Mouse (Mus musculus) right cerebral cortex, postnatal 25 days (tissue): Measurements from ENCODE around the gene Abhd18.
"Not testable (repeated sequence)": the region's sequence is repeated elsewhere in the genome, so short reads cannot be mapped to it uniquely, and the experiment has no call there.

Experiments used
- DNase-seq: peaks from one replicate; pipeline ENCODE4 v3.0.0; 2022

The Abhd18 gene

GRCm38 (mm10) chr3:40846957-40847017, at the start of gene Abhd18:
TSS of gene Abhd18 (plus strand) at chr3:40846970.
- DNase-seq, result not testable (repeated sequence)

GRCm38 (mm10) chr3:40798054-40798453, 48.7 kb upstream of the Abhd18 start:
- no peak for DNase-seq

- DNase-seq, result peak; percentile 13
Measured at GRCm38 (mm10) chr3:40798500-40798899, 48.3 kb upstream of the Abhd18 start.

GRCm38 (mm10) chr3:40799530-40800372, 47.0 kb upstream of the Abhd18 start, which contains the start of gene Plk4:
TSS of gene Plk4 (plus strand) at chr3:40800019.
- peak; percentile 95 for DNase-seq

DNA sequence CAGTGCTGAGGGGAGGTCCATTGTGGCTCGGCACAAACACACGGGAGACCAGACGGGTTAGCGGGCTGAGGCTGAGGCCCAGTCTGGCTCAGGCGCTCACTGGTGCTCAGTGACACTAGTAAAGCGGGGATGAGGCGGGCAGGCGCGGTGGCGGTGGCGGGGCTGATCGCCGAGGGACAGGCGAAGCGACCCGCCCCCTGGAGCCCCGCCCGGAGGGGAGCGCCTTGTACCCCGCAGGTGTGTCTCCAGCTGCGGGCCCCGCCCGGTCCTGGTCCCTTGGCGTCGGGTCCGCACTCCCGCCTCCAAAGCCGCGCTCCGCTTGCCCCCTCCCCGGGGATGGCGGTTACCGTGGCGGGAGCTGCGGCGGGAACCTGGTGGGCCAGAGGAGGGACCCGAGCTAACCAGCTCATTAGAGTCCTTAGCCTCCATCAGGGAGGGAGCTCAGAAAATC, 46.4 kb upstream of the Abhd18 start:
- DNase-seq, result peak; percentile 53

DNA sequence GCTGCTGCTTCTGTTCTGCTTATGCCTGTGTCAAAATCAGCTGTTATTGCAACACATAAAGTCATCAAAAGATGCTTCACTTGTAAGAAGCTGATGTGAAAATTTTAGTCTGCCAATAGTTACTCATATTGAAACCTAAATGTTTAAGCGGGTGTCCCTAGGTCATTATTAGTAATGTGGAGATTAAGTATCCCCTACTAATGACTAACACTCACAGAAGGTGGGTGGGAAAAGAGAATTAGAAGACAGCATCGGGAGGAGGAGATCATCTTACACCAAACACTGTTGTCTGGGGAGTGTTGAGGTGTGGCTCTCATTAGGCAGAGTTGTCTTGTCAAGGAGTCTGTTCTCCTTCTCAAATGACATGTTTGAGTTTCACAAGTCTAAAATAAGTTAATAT, 39.9 kb upstream of the Abhd18 start:
- DNase-seq, result no peak

GRCm38 (mm10) chr3:40808686-40809085, 38.1 kb upstream of the Abhd18 start:
- DNase-seq, result no peak

GRCm38 (mm10) chr3:40809894-40810293, 36.9 kb upstream of the Abhd18 start:
- no peak for DNase-seq

- no peak for DNase-seq
Measured at GRCm38 (mm10) chr3:40813275-40813674, 33.5 kb upstream of the Abhd18 start.

DNA sequence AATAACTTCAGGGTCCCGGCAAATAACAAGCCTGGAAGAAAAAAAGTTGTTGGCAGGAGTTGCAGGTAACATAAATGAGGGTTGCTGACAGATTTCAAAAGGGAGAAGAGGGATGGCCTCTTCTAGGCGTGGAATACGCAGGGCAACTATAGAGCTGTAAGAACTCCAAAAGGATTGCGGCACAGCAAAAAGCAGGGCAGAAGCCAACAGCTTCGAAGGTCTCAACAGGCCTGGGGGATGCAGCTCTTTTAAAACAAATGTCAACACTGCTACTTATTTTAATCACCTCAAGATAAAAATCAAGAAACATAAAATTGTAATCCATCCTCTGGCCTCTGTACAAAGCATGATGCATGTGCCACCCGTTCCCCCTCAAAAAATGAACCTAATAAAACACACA, 1.2 kb upstream of the Abhd18 start:
- DNase-seq, result not testable (repeated sequence)

- DNase-seq, result peak; percentile 95
Measured at GRCm38 (mm10) chr3:40846473-40846956, 255 bp upstream of the Abhd18 start, which contains the start of gene Mfsd8. TSS of gene Mfsd8 (minus strand) at chr3:40846886.

DNA sequence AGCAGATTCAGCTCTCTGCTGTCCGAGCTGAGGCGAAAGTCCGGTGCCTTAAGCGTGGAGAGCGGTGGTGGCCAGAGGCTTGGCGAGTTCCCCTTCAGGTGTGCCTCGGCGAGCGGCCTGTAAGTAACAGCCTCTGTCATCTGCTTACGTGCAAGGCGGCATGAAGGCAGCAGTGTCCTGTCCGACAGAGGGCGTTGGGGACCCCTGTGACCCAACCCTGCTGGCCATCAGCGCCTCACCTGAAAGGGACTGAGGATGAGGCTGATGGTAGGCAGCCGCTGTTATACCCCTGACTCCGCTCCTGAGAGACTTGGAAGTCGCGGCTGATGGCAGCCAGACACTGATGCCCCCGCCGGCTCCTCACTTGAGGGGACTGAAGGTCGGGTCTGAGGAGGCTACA, 248 bp downstream of the Abhd18 start:
- peak; percentile 52 for DNase-seq

DNA sequence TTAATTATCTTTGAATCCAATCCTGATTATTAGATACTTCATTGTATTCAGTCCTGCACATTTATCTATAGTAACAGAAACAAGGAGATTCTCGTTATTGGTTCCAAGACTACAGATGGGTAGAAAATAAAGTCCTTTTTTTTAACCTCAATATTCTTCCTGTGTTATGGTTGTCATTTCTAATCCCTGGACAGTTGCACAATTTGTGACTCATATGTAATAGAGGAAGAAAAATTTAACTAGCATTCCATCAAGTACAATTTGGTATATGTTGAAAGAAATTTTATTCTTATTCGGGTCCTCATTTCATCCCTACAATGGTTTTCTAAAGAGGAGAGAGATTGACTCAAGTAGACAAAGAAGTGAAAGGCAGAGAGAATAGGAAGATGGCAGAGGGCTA, 1.2 kb downstream of the Abhd18 start:
- not testable (repeated sequence) for DNase-seq

DNA sequence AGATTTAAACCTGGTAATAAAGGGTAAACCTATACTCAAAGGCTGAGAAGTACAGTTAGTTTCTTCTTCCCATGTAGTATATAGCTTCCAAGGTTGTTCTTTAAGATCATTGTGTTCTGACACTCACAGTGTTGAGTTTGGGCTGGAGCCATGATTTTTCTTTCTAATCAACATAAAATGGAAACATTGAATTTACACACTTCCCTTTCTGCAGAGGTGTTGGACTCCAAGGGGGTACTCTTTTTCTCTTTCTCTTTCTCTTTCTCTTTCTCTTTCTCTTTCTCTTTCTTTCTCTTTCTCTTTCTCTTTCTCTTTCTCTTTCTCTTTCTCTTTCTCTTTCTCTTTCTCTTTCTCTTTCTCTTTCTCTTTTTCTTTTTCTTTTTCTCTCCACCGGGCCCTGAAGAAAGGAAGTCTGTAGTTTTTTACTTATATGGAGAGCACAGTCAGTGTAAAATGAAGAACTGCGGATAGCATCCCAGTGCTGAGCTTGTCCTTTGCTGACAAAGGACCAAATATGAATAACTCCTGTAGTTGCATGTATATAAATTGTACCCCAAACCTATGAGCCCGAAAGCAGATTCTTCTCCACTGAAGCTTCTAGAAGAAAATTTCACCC, 6.5 kb downstream of the Abhd18 start:
- not testable (repeated sequence) for DNase-seq

DNA sequence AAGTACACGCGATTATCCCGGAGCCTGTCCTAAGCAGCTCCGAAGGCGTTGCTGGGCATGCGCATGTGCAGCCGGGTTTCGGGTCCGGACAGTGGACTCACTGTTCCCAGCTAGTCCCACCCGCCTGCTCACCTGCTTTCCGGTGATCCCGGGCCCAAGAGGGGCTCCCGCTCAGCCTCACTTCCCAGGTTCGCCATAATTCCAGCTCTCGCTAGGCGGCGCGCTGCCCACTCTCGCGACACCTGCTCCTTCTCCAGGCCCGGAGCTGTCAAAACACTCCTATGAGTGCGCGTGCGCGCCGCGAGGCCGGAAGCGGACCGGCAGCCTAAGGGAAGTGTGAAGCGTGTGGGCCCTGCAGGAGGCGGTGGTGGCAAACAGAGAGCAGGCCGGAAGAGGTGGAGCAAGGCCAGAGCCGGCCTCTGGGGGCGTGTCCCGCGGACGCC, 47.1 kb downstream of the Abhd18 start:
- peak; percentile 98 for DNase-seq

- DNase-seq, result peak; percentile 16
Measured at GRCm38 (mm10) chr3:40894336-40894735, 47.6 kb downstream of the Abhd18 start.

GRCm38 (mm10) chr3:40902443-40902842, 55.7 kb downstream of the Abhd18 start, which contains the start of gene 1700034I23Rik:
TSS of gene 1700034I23Rik (minus strand) at chr3:40902543.
- DNase-seq, result not testable (repeated sequence)

DNA sequence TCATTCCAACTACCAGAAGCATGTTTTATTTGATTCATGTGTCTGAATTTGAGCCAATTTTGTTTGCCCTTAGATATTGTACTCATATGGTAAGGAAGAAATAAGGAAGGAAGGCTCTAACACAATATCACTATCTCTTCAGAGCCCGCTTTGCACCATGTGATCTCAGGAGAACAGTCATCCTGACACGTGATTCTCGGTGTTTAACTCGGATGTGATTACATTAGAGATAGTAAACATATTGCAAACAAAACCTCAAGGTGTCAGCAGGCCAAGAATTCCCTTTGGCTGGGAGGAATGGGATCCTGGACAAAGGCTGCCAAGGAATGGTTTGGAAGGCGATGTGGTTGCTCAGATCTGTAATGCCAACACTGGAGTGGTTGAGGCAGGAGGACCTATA, 91.4 kb downstream of the Abhd18 start:
- no peak for DNase-seq

GRCm38 (mm10) chr3:40938592-40938991, 91.8 kb downstream of the Abhd18 start:
- DNase-seq, result no peak

- no peak for DNase-seq
Measured at GRCm38 (mm10) chr3:40939019-40939418, 92.2 kb downstream of the Abhd18 start.

DNA sequence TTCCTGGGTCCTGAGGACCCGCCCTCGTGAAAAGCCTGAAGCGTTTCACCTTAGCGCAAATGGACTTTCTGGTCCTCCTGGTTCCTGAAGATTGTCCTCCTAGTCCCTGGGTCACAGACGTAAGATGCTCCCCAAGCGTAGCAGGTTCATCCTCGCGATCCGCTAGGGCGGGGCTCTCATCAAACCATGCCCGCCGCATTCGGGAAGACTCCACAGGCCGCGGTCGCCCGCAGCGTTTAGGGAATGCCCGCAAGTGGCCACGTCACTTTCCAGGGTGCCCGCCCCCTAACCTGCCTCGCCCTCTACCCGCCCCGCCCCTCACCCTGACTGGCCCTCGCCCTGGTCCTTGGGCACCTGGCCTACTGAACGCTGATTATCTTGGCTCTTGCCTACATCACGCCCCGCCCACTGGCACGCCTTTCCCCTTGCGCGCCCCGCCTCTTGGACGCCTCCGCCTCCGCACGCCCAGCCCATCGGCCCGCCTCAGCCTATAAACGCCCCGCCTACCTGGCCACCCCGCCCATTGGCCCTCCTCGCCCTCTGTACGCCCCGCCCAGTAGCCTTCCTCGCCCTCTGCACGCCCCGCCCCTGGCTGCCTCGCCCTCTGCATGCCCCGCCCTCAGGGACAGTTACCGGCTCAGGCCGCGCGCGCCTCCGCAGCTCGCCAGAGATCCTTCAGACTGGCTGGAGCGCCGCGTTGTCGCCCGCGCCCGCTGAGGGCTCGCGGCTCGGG, 102.6 kb downstream of the Abhd18 start, which contains the start of gene Larp1b:
Gene Larp1b (plus strand): TSS at position 659 of the 733 bp plus-strand sequence.
- peak; percentile 99 for DNase-seq

GRCm38 (mm10) chr3:40949903-40950600, 103.3 kb downstream of the Abhd18 start:
- DNase-seq, result peak; percentile 67
